Mouse (Mus musculus) frontal cortex, adult (tissue): ENCODE data around the gene Snai3.

Source experiments
- ATAC-seq: cut with Nextera tagmentation; 2 replicates; pipeline ENCODE4 v1.9.2; 2017; ENCODE audit warnings: mild to moderate bottlenecking, moderate library complexity, mixed read lengths; ENCODE audit not compliant: low TSS enrichment

Snai3 gene

GRCm38 (mm10) chr8:122459218-122459900 is 1.2 kb downstream of the Snai3 start:
- ATAC-seq = no peak

GRCm38 (mm10) chr8:122457171-122457570 is 3.4 kb downstream of the Snai3 start:
- ATAC-seq = no peak

GRCm38 (mm10) chr8:122454409-122454808 is 6.1 kb downstream of the Snai3 start:
- ATAC-seq = no peak

GRCm38 (mm10) chr8:122452154-122452553 is 8.4 kb downstream of the Snai3 start:
- no peak for ATAC-seq

- peak; percentile 66; the same call in 1 of the 2 replicates for ATAC-seq
Measured at GRCm38 (mm10) chr8:122451161-122451703, 9.3 kb downstream of the Snai3 start.

GRCm38 (mm10) chr8:122445203-122445602 is 15.3 kb downstream of the Snai3 start:
- no peak for ATAC-seq

- ATAC-seq = peak; percentile 25
Measured at GRCm38 (mm10) chr8:122444058-122444748, 16.3 kb downstream of the Snai3 start.

GRCm38 (mm10) chr8:122443262-122444006 is 17.1 kb downstream of the Snai3 start, which contains the start of gene Mvd:
Gene Mvd (minus strand): TSS chr8:122443422.
- peak; percentile 94 for ATAC-seq

GRCm38 (mm10) chr8:122442781-122443180 is 17.8 kb downstream of the Snai3 start:
- peak; percentile 3; the same call in 1 of the 2 replicates for ATAC-seq

GRCm38 (mm10) chr8:122442356-122442755 is 18.2 kb downstream of the Snai3 start:
- ATAC-seq = no peak

GRCm38 (mm10) chr8:122441326-122441725 is 19.2 kb downstream of the Snai3 start:
- ATAC-seq = no peak

- ATAC-seq = no peak
Measured at GRCm38 (mm10) chr8:122439336-122439735, 21.2 kb downstream of the Snai3 start.

- no peak for ATAC-seq
Measured at GRCm38 (mm10) chr8:122437708-122438331, 22.7 kb downstream of the Snai3 start.

- ATAC-seq = no peak
Measured at GRCm38 (mm10) chr8:122436586-122437125, 23.9 kb downstream of the Snai3 start.

GRCm38 (mm10) chr8:122436146-122436545 is 24.4 kb downstream of the Snai3 start:
- ATAC-seq = no peak

- ATAC-seq = no peak
Measured at GRCm38 (mm10) chr8:122435375-122435774, 25.2 kb downstream of the Snai3 start.

GRCm38 (mm10) chr8:122433269-122433905 is 27.1 kb downstream of the Snai3 start:
- no peak for ATAC-seq

- no peak for ATAC-seq
Measured at GRCm38 (mm10) chr8:122432443-122433268, 27.9 kb downstream of the Snai3 start, which contains the start of gene Cyba. Gene Cyba (minus strand): TSS chr8:122432930.

GRCm38 (mm10) chr8:122431694-122432442 is 28.7 kb downstream of the Snai3 start:
- ATAC-seq = no peak
